Mouse (Mus musculus) spleen, postnatal 4 days (tissue): Measurements from ENCODE around the gene Tbck.
A peak's percentile ranks its signal among the peaks of the same experiment; 100 is the strongest.

Experiments used
- DNase-seq, 2 experiments: peaks; one replicate each; pipeline ENCODE4 v3.0.0; 2022; ENCODE audit warnings: low spot score in 2 of 2

Gene Tbck

DNA sequence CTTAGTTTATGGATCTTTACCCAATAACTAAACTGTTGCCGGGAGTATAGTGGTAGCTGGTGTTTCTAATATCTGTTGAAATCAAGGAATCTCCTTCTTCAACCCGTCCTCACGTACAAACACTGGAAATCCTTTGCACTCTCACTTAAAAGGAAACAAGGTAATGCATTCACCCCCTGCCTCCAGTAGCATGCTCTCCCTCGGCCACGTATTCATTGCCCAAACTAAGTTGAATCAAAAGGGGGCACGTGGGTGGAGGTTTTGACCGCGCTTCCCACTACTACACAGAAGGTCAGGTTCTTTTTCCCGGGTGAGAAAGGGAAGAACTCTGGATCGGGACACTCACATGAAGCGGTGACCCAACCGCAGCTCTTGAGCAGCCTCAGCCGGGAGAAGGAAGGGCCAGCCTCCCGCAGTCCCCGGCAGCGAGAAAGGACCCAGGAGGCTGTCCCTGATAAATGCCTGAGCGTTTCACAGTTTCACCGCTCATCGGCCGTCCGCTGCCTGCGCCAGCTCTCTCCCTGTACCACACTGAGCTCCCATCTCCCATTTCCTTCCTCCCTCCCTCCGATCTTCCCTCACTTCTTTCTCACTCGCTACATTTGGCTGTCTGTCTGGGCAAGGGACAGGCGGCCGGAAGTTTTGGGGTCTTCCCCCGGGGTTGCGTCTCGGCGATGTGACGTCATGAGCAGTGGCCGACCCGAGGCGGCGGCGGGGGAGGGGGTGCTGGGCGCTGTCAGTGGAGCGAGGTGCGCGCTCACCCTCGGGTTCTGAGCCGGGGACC lies at the start of gene Tbck:
Tbck (plus strand) TSS at position 698 of the 784 bp plus-strand sequence.
- peak; percentile 89 to 93 for DNase-seq

DNA sequence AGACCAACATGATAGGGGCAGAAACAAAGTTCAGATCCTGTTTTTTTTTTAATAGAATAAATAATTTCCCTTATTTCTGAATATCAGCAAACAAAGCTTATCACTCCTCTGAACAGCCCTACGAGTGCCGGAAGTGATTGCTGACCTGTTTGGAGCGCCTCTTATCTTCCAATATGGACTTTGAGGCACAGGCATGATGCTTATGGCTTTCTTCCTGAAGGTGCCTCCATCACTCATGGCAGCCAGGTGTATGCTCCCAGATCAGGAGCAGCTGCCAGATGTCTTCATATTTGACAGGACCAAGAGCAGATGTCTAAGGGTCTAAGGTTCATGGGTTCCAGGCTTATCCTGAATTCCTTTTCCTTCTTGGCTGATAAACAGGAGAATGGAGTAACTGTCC lies 46.9 kb upstream of the Tbck start:
- no peak for DNase-seq

DNA sequence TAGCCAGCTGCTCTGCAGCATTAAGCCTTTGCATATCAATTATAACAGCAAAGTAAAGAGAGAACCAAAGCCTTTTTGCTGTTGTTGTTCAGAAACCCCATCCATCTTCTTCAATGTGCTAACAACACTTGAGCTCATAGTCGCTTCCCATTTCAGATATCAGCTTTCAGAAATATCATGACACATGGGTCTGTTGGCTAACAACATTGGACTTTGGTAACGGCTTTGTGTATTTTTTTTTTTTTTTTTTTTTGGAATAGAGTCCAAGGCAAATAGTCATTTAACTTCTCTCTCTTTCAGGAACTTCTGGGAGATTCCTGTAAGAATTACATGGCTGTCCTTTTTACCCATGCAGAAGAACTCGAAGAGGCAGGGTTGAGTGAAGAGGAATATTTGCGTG lies 39.9 kb upstream of the Tbck start:
- DNase-seq, result no peak

DNA sequence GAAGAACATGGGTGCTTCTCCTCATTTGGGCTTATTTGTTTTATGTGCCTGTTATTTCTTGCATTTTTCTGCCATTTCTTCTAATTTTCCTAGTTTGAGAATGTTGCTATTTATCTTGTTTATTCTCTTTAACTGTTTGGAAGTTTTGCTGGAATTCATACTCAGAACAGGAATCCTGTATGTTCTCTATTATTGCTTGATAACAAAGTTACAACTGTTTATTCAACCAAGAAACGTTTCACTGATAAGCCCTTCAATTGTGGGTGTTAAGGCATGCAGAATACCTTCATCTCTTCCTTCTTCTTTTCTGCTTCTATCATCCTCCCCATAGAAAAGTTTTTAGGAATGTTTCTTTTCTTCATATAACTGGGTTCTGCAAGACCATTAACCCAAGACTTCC lies 37.1 kb upstream of the Tbck start:
- DNase-seq, result no peak

DNA sequence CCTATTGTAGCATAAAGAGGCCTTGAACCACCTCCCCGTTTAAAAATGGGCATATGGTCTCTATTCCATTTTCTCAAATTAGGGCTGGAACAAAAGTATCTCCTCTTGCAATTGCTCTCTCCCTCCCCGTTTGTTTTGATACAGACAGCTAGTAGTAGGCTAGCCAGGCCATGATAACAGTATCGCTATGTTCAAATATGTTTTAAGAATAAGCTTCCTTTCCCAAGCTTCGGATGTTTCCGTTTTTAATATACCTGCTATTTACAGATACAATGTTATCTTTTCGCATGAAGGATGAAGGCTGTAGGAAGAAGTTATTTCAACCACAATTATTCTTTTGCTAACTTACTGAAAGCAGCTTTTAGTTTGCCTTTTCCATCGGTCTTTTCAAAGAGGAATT lies 34.6 kb upstream of the Tbck start:
- no peak for DNase-seq

DNA sequence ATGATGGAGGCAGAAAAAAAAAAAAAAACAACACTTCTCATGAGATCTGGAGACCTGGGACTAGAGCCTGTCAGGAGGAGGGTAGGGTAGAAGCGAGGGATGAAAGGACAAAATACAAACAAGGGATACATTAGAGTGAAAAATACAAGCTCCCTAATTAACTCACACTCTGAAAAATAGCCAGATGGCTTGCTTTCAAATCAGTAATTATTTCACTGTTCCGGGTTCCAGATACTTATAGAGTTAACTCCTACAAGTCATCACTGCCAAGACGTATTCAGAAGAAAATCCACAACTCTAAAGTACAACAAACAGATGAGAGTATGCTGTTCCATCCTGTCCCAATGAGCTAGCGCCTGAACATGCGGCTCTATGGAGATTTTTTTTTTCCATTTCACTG lies 33.8 kb upstream of the Tbck start:
- DNase-seq, result no peak

DNA sequence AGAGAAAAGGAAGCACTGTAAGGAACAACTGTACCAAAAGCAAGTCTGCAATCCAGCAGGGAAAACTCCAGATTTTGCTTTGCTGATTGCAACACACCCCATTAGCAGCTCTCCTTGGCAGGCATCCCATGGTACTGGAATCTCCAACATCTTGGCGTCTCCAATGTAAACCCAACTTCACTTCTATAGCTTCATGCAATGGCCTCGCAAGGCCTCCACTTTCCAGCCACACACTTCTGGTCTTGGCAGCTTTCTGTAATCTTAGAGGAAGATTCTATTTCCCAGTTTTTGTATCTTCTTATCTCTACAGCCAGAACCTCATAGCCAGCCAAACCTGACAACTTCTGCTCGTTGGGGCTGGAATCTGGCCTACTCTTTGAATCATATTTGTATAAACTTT lies 32.2 kb upstream of the Tbck start:
- no peak for DNase-seq

DNA sequence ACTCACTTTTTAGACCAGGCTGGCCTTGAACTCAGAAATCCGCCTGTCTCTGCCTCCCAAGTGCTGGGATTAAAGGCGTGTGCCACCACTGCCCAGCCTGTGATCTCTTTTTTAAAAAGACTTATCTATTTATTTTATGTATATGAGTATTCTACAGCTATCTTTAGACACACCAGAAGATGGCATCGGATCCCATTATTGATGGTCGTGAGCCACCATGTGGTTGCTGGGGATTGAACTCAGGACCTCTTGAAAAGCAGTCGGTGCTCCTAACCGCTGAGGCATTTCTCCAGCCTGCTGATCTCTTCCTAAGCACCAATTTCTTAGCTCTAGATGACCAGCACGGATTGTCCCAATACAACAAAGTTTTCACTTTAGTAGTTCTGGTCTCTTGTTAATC lies 30.0 kb upstream of the Tbck start:
- DNase-seq, result no peak

DNA sequence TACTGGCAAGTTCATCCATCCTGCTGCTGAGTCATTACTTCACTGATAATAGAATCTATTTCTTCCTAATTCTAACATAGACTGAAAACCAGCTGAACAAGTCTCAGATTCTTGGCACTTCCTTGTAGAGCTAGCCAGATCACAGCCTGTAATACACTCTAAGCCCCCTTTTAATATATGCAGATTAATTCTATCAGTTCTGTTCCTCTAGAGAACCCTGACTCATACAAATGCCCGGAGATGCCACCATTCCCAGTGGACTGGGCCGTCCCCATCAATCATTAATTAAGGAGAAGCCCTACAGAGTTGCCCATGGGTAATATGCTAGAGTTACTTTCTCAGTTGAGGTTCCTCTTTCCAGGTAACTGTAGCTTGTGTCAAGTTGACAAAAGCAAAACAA lies 28.0 kb upstream of the Tbck start:
- DNase-seq, result no peak

DNA sequence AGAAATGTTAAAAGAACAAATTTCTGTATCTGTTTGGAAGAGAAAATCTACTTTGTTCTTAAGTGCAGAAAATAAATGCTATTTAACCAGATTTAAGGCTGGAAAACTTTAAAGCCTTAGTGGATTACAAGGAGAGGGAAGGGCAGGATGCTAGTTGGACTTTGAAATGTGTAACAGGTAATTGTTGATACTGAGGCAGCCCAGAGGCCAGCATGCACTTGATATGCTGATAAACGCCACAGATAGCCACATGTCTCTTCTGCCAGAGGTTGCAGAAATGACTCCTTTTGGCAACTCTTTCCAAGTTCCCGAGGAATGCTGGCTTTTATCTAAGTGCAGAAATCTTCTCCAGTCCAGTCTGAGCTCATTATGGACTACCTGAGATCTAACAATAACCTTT lies 6.5 kb upstream of the Tbck start:
- DNase-seq, result no peak

DNA sequence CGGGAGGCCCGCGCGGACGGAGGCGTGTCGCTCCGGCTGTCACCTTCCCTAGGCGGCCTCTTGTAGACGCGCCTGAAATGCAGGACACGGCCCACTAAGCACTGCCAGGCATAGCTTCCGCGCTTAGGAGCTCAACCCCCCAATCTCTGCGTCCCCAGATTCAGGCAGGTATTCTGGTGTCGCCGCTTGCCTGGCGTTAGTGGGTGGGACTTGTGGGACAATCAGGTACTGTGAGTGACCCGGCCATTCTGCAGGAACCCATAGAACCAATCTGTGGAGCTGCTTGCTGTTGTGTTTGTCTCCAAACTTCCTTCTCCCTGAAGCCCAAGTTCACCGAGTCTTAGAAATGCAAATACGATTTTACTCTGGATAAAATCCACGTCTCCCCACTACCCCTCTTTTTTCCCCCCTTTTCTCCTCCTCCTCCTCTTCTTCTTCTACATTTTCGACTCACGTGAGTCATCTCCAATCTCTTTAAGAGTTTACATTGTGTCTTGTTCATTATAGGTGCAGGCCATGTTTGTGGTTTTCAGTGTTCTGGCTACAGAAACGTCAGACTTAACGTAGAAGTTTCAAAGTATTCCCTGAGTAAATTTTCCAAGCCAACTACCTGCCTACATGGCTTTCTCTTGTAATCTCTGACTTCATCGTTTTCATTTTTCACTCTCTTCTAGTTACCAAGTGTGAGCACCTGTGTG lies 436 bp downstream of the Tbck start, which contains the start of gene Aimp1:
Aimp1 (minus strand) TSS at position 140 of the 698 bp plus-strand sequence.
- no peak for DNase-seq

DNA sequence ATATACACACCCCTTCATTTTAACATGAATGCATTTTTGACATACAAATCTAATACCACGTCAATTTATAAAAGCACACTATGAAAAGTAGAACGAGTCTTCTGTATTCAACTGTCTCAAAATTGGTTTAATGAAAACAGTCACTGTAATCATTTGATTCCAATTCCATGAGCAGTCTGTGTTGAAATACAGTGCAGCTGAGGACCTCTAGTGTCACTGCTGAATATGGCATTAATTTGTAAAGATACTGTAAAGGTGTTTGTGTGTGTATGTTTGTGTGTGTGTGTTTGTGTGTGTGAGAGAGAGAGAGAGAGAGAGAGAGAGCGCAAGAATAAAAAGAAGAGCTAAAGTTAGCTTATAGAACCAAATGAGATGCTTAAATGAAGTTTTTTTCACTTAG lies 17.4 kb downstream of the Tbck start:
- DNase-seq, result no peak

DNA sequence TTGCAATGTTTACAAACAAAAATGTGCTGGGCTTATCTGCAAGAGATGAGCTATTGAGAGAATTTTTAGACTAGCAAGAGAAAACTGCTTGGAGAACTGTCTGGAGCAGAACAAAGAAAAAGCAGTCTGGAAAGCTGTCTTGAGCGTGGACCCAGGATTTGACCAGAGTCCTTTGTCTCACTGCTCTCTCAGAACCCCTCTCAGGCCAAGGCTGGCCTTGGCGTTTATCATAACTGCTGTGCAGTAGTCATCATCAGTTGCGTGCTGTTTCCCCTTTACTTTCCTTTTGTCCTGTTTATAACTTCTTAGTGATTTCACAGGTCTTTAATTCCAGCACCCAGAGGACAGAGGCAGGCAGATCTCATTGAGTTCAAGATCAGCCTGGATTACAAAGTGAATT lies 20.3 kb downstream of the Tbck start:
- DNase-seq, result no peak

DNA sequence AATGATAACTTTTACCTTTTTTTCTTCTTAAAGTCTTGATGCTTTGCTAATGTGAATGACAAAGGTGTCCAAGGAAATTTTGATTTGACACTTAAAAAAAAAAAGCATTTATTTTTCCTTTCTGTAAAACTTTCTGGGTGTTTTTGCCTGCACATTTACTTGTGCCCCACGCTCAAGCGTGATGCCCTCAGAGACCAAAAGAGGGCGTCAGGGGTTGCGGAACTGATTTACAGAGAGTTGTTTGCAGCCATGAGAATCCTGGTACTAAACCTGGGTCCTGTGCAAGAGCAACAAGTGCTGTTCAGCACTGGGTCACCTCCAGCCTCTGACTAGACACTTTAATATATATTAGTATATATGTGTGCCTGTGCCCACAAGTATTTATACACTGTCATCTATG lies 23.0 kb downstream of the Tbck start:
- no peak for DNase-seq

DNA sequence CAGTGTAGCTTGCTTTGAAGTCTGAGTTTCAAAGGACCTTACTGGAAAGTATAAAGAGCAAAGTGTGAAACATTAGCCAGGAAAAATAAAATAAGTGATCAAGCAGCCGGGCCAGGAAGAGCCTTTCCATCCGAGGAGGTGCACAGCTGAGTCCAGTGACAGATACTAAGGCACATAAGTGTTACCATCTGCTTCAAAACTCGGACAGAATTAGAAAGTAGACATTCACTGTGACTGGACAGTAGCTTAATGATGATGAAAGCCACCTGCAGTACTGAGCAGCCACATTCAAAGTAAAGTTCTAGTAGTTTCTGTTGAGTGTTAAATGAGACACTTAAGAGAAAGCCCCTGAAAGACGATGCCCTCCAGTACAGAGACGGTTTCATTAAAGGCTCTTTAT lies 30.0 kb downstream of the Tbck start:
- no peak for DNase-seq

DNA sequence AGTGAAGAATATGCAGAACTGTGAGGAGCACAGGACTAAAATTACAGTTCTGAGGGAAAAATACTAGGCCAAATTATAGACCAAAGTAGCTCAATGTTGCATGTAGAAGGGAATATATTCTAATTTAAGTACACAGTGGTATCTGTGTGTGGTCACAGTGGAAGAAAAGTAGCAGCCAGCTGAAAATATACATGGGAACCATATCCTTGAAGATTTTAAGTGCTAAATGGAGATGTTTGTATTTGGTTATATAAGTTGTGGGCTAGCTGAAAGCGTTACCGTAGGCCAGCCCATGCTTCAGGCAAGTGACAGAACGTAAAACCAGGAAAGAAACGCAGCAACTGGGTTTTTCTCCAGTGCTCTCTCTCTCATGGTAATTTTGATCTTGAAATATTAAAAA lies 33.4 kb downstream of the Tbck start:
- no peak for DNase-seq

DNA sequence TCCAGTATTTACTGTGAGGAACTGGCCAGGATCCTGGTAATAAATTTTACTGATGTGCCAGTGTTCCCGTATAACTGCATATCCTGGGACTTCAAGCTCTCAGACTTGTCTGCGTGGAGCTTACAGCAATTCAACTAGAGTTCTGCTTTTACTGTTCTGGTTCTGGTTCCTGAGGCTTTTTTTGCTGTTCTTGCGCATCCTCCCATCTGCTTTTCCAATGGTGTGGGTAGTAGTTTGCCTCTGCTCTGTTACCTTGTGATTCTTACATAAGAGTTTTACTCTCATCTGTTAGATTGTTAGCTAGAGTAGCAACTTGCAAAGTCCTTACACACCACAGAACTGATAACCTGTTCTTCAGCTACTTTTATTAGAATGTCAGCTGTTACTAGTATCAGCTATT lies 40.4 kb downstream of the Tbck start:
- DNase-seq, result no peak

DNA sequence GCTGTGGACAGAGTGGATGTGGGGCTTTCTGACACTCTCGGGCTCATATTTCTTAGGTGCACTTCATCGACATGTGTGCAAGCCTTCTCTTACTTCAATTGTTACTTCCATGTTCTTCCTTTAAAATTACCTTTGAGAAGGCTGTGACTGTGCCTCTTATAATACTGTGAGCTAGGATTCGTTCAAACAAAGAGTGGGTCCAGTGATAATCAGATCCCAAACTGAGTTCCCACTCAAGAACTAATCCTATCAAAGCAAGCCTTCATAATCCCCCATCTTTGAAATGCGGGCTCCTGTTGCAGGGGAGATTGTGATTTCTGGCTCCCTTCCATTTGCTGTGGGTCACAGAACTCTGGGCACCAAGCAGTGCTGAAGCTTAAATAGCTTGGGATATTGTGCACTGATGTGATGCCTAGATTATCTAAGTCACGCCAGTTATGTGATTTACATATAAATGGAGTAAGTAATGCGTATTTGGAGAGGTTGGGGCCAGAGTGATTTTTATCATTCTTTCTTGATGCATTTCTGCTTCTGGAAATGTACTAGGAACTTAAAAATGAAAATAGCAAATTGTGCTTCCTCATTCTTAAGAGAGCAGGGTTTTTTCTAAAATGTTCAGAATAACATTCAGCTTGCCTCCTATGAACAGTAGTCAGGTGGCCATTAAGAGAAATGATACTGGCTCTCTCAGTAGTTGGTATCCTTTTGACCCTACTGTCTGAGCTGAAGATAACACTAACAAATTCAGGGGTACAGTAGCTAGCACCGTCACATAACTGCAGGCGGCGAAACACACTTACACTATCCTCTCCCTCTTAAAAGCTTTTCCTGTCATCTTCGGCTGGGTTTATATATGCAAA lies 60.6 kb downstream of the Tbck start:
- no peak for DNase-seq

DNA sequence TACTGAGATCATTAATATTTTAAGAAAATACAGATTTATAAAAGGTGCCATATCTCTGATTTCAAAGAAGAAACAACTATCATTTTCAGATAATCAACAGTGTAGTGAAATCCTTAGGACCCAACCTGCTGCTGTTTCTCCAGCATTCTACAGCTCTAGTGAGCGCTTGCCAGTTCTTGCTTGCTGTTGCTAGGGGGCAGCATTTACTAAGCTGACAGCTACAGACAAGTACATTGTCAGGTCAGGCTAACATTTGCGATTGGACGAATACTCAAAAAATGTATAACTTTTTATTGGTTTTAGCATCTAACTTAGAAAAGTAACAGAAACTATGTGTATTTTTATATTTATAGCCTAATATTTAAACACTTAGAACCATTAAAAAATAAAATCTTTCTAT lies 63.1 kb downstream of the Tbck start:
- DNase-seq, result peak in 1 of 2 experiments; percentile 22

DNA sequence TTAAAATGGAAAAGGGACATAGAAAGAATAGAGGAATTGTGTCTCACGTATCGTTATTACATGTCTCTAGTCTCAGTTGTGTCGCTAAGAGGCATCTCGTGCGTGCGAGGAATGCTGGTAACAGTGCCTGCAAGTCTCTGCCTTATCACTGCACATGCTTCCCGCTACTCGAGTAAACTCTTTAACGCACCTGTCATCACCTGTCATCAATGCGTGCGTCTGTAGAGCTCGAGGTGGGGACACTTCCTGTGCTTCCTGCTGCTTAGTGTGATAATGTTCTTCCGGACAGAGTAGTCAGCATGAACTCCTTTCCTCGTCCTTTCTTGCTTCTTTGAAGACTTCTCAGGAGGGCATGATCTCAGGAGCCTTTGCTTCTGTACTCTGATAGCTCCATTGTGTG lies 63.8 kb downstream of the Tbck start:
- no peak for DNase-seq

DNA sequence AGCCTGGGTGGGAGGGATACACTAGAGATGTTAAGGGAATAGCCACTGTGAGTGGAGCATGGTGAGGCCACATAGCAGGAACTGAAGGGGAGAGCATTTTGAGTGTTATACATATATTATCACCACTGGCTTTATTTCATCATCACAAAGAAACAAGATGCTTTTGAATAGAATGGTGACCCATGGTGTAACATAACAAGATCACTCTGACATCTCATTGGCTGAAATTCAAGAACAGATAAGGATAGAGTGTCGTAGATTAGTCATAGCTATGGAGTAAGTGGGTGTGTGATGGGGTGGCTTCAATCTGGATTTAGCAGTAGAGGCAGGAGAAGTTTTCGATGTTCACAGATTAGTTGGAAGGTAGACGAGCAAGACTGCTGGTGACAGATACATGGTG lies 64.8 kb downstream of the Tbck start:
- DNase-seq, result no peak

DNA sequence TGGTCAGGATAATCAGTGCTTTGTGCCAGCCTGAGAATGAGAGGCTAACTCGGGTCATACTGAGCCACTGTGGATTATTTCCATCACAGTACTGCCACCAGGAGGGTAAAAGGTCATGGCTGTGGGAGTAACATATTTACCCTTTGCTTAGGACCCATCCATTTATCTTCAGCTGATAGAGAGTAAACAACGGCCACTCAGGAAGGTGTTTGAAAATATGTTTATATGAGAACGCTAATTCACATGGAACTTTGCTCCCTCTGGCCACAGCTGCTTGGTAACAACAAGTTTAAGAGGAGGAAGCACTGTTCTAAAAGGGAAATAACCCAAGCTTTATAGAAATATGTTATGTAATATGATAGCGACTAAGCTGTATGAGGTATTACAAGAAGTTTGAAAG lies 68.8 kb downstream of the Tbck start:
- DNase-seq, result no peak

DNA sequence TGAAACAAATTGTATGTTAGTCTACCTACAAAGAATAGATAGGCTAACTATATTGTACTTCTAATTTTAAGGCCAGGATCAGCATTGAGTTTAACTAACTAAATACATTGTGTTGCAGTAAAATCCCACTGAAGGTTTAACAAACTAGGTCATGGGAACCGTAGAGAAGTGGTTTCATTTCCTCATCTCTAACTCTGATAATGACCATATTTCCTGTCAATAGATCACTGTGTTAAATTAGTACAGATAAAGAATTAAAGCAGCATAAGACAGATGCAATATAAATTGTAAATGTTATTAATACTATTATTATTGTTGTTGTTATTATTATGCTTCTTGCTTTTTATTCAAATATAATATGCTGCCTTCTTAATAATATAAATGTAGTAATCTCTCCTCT lies 72.3 kb downstream of the Tbck start:
- DNase-seq, result no peak
